Mouse (Mus musculus): Measurements from ENCODE around the gene Glul.

GRCm38 (mm10) chr1:153900860-153901730 is 1.4 kb downstream of the Glul start:
- no peak for TF ChIP-seq EP300 (IDR thresholded peaks at IDR 0.05; ENCODE audit: low read depth)
- TF ChIP-seq CTCF (IDR thresholded peaks at IDR 0.05; ENCODE audit: low read depth) = no peak
